Mouse (Mus musculus) midbrain, embryonic 16.5 days (tissue): ENCODE measurements around the gene Abracl. TPM values are rescaled to one million over a fixed set of nuclear protein-coding genes. Genes with fewer than 3 reads are reported as not detected.
A peak's percentile ranks its signal among the peaks of the same experiment; 100 is the strongest.

Experiments
- ATAC-seq: fragments of 200-750 bp; cut with Nextera tagmentation; 2 replicates; pipeline ENCODE4 v1.8.0; 2017; ENCODE audit warnings: moderate TSS enrichment
- H3K27ac ChIP-seq: fragments of 300-500 bp; sonication (generic); 2 replicates; pipeline ENCODE4 v1.5.1; 2014; ENCODE audit warnings: mild to moderate bottlenecking, low read length, mixed read lengths
- H3K27me3 ChIP-seq: fragments of 300-500 bp; sonication (generic); 2 replicates; pipeline ENCODE4 v1.6.1; 2014; ENCODE audit warnings: low read depth, low read length, mixed read lengths; ENCODE audit not compliant: control insufficient read depth, insufficient read depth
- H3K36me3 ChIP-seq: fragments of 300-500 bp; sonication (generic); 2 replicates; pipeline ENCODE4 v1.6.1; 2014; ENCODE audit warnings: mild to moderate bottlenecking, low read length, moderate library complexity, mixed read lengths; ENCODE audit not compliant: control insufficient read depth, insufficient read depth
- H3K4me1 ChIP-seq: fragments of 300-500 bp; sonication (generic); 2 replicates; pipeline ENCODE4 v1.6.1; 2014; ENCODE audit warnings: mild to moderate bottlenecking, low read length, mixed read lengths; ENCODE audit not compliant: control insufficient read depth, insufficient read depth
- H3K4me2 ChIP-seq: fragments of 300-500 bp; sonication (generic); 2 replicates; pipeline ENCODE4 v1.6.1; 2014; ENCODE audit warnings: mild to moderate bottlenecking, low read length, mixed read lengths
- H3K4me3 ChIP-seq: fragments of 300-500 bp; sonication (generic); 2 replicates; pipeline ENCODE4 v1.5.1; 2014; ENCODE audit warnings: low read depth, mild to moderate bottlenecking, low read length, moderate library complexity, mixed read lengths
- H3K9ac ChIP-seq: fragments of 300-500 bp; sonication (generic); 2 replicates; pipeline ENCODE4 v1.6.1; 2014; ENCODE audit warnings: low read depth, low read length, mixed read lengths
- H3K9me3 ChIP-seq: fragments of 300-500 bp; sonication (generic); replicated peaks from 2 replicates; pipeline ENCODE4 v1.6.1; 2014; ENCODE audit warnings: mild to moderate bottlenecking, low read length, mixed read lengths; ENCODE audit not compliant: control insufficient read depth, poor library complexity, severe bottlenecking
- WGBS: fragments of 180-500 bp; shearing (Covaris S2); extraction: QIAGEN DNeasy Blood & Tissue Kit; methylation state at CpG from one replicate; pipeline ENCODE4 v1.1.7; 2014; 5-methylcytosine and 5-hydroxymethylcytosine counted together
- polyA plus RNA-seq: library from polyadenylated mRNA; unstranded; fragments of >200 nt; fragmentation: Nextera tagmentation; extraction: Ambion mirVana; gene quantifications from 2 replicates; pipeline ENCODE4 v1.2.1, GENCODE M21; 2015

The Abracl gene
- 45.7 and 55.6 TPM in 2 replicates for polyA plus RNA-seq

GRCm38 (mm10) chr10:18022741-18023347, at the start of gene Abracl:
Gene Abracl (minus strand): TSS chr10:18023288.
- Histone ChIP-seq H3K4me3 (peak within 1 kb of the TSS; percentile 79), H3K27me3 (no peaks in the 10 kb centered on the region), H3K9me3 (no peaks in the 10 kb centered on the region), H3K27ac (peak within 1 kb of the TSS; percentile 92), H3K9ac (peak within 1 kb of the TSS; percentile 87), H3K4me1 (peaks cover 4% of the 10 kb centered on the region; the same call in 1 of the 2 replicates), H3K36me3 (no peaks in the 10 kb centered on the region), H3K4me2 (peak within 1 kb of the TSS; percentile 62)
- under 1% methylated on average over 36 of the region's 37 CpGs for WGBS
- peak; percentile 96 for ATAC-seq

- no peak for ATAC-seq
- no peak overlapping the region for H3K9ac ChIP-seq
- 77% methylated on average over 3 of the region's 3 CpGs for WGBS
- peaks cover 6% of the 10 kb centered on the region for H3K4me1 ChIP-seq
- no peaks in the 10 kb centered on the region for H3K9me3 ChIP-seq
- no peaks in the 10 kb centered on the region for H3K27me3 ChIP-seq
- H3K36me3 ChIP-seq, result no peaks in the 10 kb centered on the region
- H3K27ac ChIP-seq, result no peak overlapping the region
- H3K4me2 ChIP-seq, result no peak overlapping the region
- no peak overlapping the region for H3K4me3 ChIP-seq
These were observed 49.8 kb upstream of the Abracl start for GRCm38 (mm10) chr10:18072871-18073270.

GRCm38 (mm10) chr10:18070616-18071015, 47.5 kb upstream of the Abracl start:
- Histone ChIP-seq H3K36me3 (no peaks in the 10 kb centered on the region), H3K9ac (no peak overlapping the region), H3K9me3 (no peaks in the 10 kb centered on the region), H3K4me1 (peaks cover 11% of the 10 kb centered on the region), H3K27me3 (no peaks in the 10 kb centered on the region), H3K4me3 (no peak overlapping the region), H3K4me2 (no peak overlapping the region), H3K27ac (peak overlapping the region; percentile 29; the same call in 1 of the 2 replicates)
- 94% methylated on average over 2 of the region's 2 CpGs for WGBS
- ATAC-seq, result no peak

- Histone ChIP-seq H3K4me3 (no peak overlapping the region), H3K27me3 (no peaks in the 10 kb centered on the region), H3K36me3 (no peaks in the 10 kb centered on the region), H3K9ac (no peak overlapping the region), H3K4me2 (no peak overlapping the region), H3K9me3 (no peaks in the 10 kb centered on the region), H3K4me1 (peaks cover 11% of the 10 kb centered on the region), H3K27ac (no peak overlapping the region; the same call in 1 of the 2 replicates)
- ATAC-seq, result no peak
- WGBS, result 73% methylated on average over 3 of the region's 3 CpGs
These were observed 47.1 kb upstream of the Abracl start for GRCm38 (mm10) chr10:18070144-18070543.

GRCm38 (mm10) chr10:18069576-18069975, 46.5 kb upstream of the Abracl start:
- Histone ChIP-seq H3K36me3 (no peaks in the 10 kb centered on the region), H3K9me3 (no peaks in the 10 kb centered on the region), H3K9ac (no peak overlapping the region), H3K4me1 (peaks cover 17% of the 10 kb centered on the region), H3K4me2 (no peak overlapping the region), H3K27me3 (no peaks in the 10 kb centered on the region), H3K4me3 (no peak overlapping the region), H3K27ac (no peak overlapping the region)
- no peak for ATAC-seq
- WGBS, result 76% methylated on average over 2 of the region's 2 CpGs

GRCm38 (mm10) chr10:18068880-18069279, 45.8 kb upstream of the Abracl start:
- 88% methylated on average over 2 of the region's 2 CpGs for WGBS
- H3K4me2 ChIP-seq, result no peak overlapping the region

GRCm38 (mm10) chr10:18067761-18068446, 44.8 kb upstream of the Abracl start:
- WGBS, result 58% methylated on average over 10 of the region's 10 CpGs
- no peak overlapping the region for H3K27ac ChIP-seq

More at GRCm38 (mm10) chr10:18068880-18069279, 45.8 kb upstream of the Abracl start:
- H3K9ac ChIP-seq, result no peak overlapping the region
- no peak for ATAC-seq
- H3K27ac ChIP-seq, result no peak overlapping the region
- no peak overlapping the region for H3K4me3 ChIP-seq
- no peaks in the 10 kb centered on the region for H3K9me3 ChIP-seq
- H3K27me3 ChIP-seq, result no peaks in the 10 kb centered on the region
- no peaks in the 10 kb centered on the region for H3K36me3 ChIP-seq
- H3K4me1 ChIP-seq, result peaks cover 17% of the 10 kb centered on the region

GRCm38 (mm10) chr10:18066031-18066439, 42.9 kb upstream of the Abracl start:
- Histone ChIP-seq H3K27ac (no peak overlapping the region), H3K27me3 (no peaks in the 10 kb centered on the region), H3K9me3 (no peaks in the 10 kb centered on the region), H3K4me2 (no peak overlapping the region), H3K9ac (no peak overlapping the region), H3K4me1 (peaks cover 17% of the 10 kb centered on the region), H3K4me3 (no peak overlapping the region), H3K36me3 (no peaks in the 10 kb centered on the region)
- no peak for ATAC-seq
- WGBS, result 58% methylated on average over 10 of the region's 10 CpGs

More at GRCm38 (mm10) chr10:18067761-18068446, 44.8 kb upstream of the Abracl start:
- H3K27me3 ChIP-seq, result no peaks in the 10 kb centered on the region
- ATAC-seq, result peak; percentile 38; the same call in 1 of the 2 replicates
- no peaks in the 10 kb centered on the region for H3K9me3 ChIP-seq
- H3K4me3 ChIP-seq, result no peak overlapping the region
- H3K4me2 ChIP-seq, result no peak overlapping the region
- no peak overlapping the region for H3K9ac ChIP-seq
- peaks cover 17% of the 10 kb centered on the region for H3K4me1 ChIP-seq
- H3K36me3 ChIP-seq, result no peaks in the 10 kb centered on the region

- Histone ChIP-seq H3K36me3 (no peaks in the 10 kb centered on the region), H3K27me3 (no peaks in the 10 kb centered on the region), H3K4me1 (peaks cover 14% of the 10 kb centered on the region), H3K4me2 (no peak overlapping the region), H3K9ac (no peak overlapping the region), H3K27ac (no peak overlapping the region), H3K9me3 (no peaks in the 10 kb centered on the region), H3K4me3 (no peak overlapping the region)
- ATAC-seq, result no peak
- 64% methylated on average over 7 of the region's 7 CpGs for WGBS
These were observed 41.6 kb upstream of the Abracl start for GRCm38 (mm10) chr10:18064606-18065228.
